Mouse (Mus musculus) urinary bladder, adult 18-20 months (tissue): ENCODE results near the gene Pacs2.

ENCODE experiments used
- DNase-seq, 2 experiments: peaks; one replicate each; pipeline ENCODE4 v3.0.0; 2022; ENCODE audit warnings: low spot score in 2 of 2, mixed read lengths in 2 of 2

Pacs2 gene

GRCm38 (mm10) chr12:113075486-113075885, 61.2 kb downstream of the Pacs2 start:
- DNase-seq: no peak

- DNase-seq: no peak
Observed at GRCm38 (mm10) chr12:113087276-113087675, 73.0 kb downstream of the Pacs2 start.

GRCm38 (mm10) chr12:113088026-113088425, 73.7 kb downstream of the Pacs2 start:
- no peak for DNase-seq

GRCm38 (mm10) chr12:113089107-113089506, 74.8 kb downstream of the Pacs2 start:
- DNase-seq: no peak

- DNase-seq: no peak
Observed at GRCm38 (mm10) chr12:113090053-113090452, 75.7 kb downstream of the Pacs2 start.

- DNase-seq: no peak
Observed at GRCm38 (mm10) chr12:113097040-113097439, 82.7 kb downstream of the Pacs2 start.

GRCm38 (mm10) chr12:113097749-113098281, 83.5 kb downstream of the Pacs2 start, which contains the start of gene Mta1:
TSS of gene Mta1 (plus strand) at chr12:113098278.
- no peak for DNase-seq

GRCm38 (mm10) chr12:113098530-113099151, 84.3 kb downstream of the Pacs2 start:
- DNase-seq: no peak

GRCm38 (mm10) chr12:113099470-113100237, 85.3 kb downstream of the Pacs2 start:
- no peak for DNase-seq

GRCm38 (mm10) chr12:113100448-113101076, 86.3 kb downstream of the Pacs2 start:
- no peak for DNase-seq

- no peak for DNase-seq
Observed at GRCm38 (mm10) chr12:113101251-113101960, 87.1 kb downstream of the Pacs2 start.

- DNase-seq: no peak
Observed at GRCm38 (mm10) chr12:113102461-113102860, 88.2 kb downstream of the Pacs2 start.

- DNase-seq: no peak
Observed at GRCm38 (mm10) chr12:113103846-113104451, 89.6 kb downstream of the Pacs2 start.

GRCm38 (mm10) chr12:113106386-113106785, 92.1 kb downstream of the Pacs2 start:
- peak in 1 of 2 experiments; percentile 52 for DNase-seq

- no peak for DNase-seq
Observed at GRCm38 (mm10) chr12:113107431-113108124, 93.3 kb downstream of the Pacs2 start.

GRCm38 (mm10) chr12:113108528-113109283, 94.4 kb downstream of the Pacs2 start:
- no peak for DNase-seq

- DNase-seq: no peak
Observed at GRCm38 (mm10) chr12:113109801-113110200, 95.5 kb downstream of the Pacs2 start.

- DNase-seq: no peak
Observed at GRCm38 (mm10) chr12:113114141-113114540, 99.8 kb downstream of the Pacs2 start.

GRCm38 (mm10) chr12:113114856-113115538, 100.7 kb downstream of the Pacs2 start:
- DNase-seq: no peak
